Mouse (Mus musculus) kidney, embryonic 16.5 days (tissue): ENCODE measurements around the gene Pex5l. TPM values are rescaled to one million over a fixed set of nuclear protein-coding genes. Genes with fewer than 3 reads are reported as not detected.

Experiments
- ATAC-seq: fragments of 200-750 bp; cut with Nextera tagmentation; 2 replicates; pipeline ENCODE4 v1.8.0; 2017; ENCODE audit warnings: moderate TSS enrichment; ENCODE audit not compliant: low FRiP score, low TSS enrichment
- H3K27ac ChIP-seq: fragments of 300-500 bp; sonication (generic); 2 replicates; pipeline ENCODE4 v1.5.1; 2014; ENCODE audit warnings: low read length
- H3K27me3 ChIP-seq: fragments of 300-500 bp; sonication (generic); 2 replicates; pipeline ENCODE4 v1.6.1; 2014; ENCODE audit warnings: low read length, control low read depth, mixed read lengths; ENCODE audit not compliant: insufficient read depth
- H3K36me3 ChIP-seq: fragments of 300-500 bp; sonication (generic); 2 replicates; pipeline ENCODE4 v1.6.1; 2014; ENCODE audit warnings: low read length, control low read depth, mixed read lengths; ENCODE audit not compliant: insufficient read depth
- H3K4me1 ChIP-seq: fragments of 300-500 bp; sonication (generic); 2 replicates; pipeline ENCODE4 v1.6.1; 2014; ENCODE audit warnings: low read length, control low read depth, mixed read lengths; ENCODE audit not compliant: insufficient read depth
- H3K4me2 ChIP-seq: fragments of 300-500 bp; sonication (generic); replicated peaks from 2 replicates; pipeline ENCODE4 v1.6.1; 2014; ENCODE audit warnings: low read depth, low read length
- H3K4me3 ChIP-seq: fragments of 300-500 bp; sonication (generic); 2 replicates; pipeline ENCODE4 v1.5.1; 2014; ENCODE audit warnings: mild to moderate bottlenecking, low read length
- H3K9ac ChIP-seq: fragments of 300-500 bp; sonication (generic); replicated peaks from 2 replicates; pipeline ENCODE4 v1.6.1; 2014; ENCODE audit warnings: low read length
- H3K9me3 ChIP-seq: fragments of 300-500 bp; sonication (generic); 2 replicates; pipeline ENCODE4 v1.6.1; 2016; ENCODE audit warnings: low read length, control low read depth
- WGBS: fragments of 180-500 bp; shearing (Covaris S2); extraction: QIAGEN DNeasy Blood & Tissue Kit; methylation state at CpG from one replicate; pipeline ENCODE4 v1.1.7; 2014; 5-methylcytosine and 5-hydroxymethylcytosine counted together
- polyA plus RNA-seq: library from polyadenylated mRNA; unstranded; fragments of >200 nt; fragmentation: Nextera tagmentation; extraction: Ambion mirVana; gene quantifications from 2 replicates; pipeline ENCODE4 v1.2.1, GENCODE M21; 2015

Pex5l gene
- polyA plus RNA-seq, 1 experiment from 2014 or later = 0.06 TPM

DNA sequence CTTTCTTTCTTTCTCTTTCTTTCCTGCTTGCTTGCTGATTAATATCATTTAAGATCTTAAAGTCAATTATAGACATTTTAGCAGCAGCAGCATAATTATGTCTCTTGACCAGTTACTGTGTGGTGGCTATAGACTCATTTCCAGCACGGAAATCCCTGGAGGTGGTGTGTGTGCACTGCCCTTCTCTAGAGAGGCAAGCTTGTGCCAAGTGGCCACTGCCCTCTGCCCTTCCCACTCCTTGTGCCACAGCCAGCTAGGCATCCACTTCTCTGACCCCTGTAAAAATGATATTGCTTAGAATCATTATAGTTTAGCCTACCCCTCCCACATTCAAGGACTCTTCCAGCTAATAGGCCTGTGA lies 69.2 kb downstream of the Pex5l start:
- Histone ChIP-seq H3K9me3 (no peaks in the 10 kb centered on the region), H3K4me3 (no peak overlapping the region), H3K36me3 (no peaks in the 10 kb centered on the region), H3K4me2 (no peak overlapping the region), H3K27me3 (no peaks in the 10 kb centered on the region), H3K27ac (no peak overlapping the region), H3K4me1 (no peaks in the 10 kb centered on the region), H3K9ac (no peak overlapping the region)
- no peak for ATAC-seq
- WGBS = 71% methylated on average over 1 of the region's 1 CpGs

DNA sequence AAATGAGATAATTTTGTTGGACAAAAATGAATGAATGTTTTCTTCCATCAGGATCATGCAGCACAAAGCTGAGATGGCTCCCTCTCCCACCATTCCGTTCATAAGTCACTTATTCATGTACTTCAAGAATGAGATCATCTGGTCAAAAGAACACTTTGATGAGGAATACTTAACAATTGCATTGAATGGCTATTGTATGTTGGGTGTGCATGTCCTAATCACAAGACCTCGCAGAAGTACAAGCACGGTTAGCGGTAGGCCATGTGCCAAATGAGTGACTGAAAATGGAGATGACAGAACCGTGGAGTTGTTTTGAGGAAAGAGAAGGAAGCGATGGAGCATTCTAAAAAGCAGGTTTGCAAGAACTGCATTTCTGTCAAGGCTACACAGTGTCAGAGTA lies 72.3 kb downstream of the Pex5l start:
- ATAC-seq = no peak
- H3K27me3 ChIP-seq = no peaks in the 10 kb centered on the region

DNA sequence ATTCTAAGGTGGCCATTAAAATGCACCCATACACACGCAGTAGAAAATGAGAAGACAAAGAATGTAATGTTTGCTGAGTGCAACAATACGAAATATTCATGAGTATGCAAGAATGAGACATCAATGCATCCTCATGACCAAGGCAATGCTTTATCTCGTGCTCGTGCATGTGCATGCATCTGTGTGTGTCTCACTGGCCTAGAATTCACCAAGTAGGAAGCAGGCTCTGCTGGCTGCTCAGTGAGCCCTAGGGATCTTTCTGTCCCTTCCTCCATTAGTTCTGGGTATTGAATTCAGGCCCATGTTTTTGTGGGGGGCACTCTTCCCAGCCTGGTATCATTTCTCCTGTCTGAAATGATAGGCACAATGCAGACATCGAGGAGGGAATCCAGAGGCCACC lies 74.9 kb downstream of the Pex5l start:
- no peak overlapping the region for H3K9ac ChIP-seq
- no peak for ATAC-seq
- H3K36me3 ChIP-seq = no peaks in the 10 kb centered on the region
- H3K4me3 ChIP-seq = no peak overlapping the region
- H3K4me1 ChIP-seq = no peaks in the 10 kb centered on the region
- H3K4me2 ChIP-seq = no peak overlapping the region
- no peaks in the 10 kb centered on the region for H3K9me3 ChIP-seq
- WGBS = 76% methylated on average over 5 of the region's 5 CpGs
- no peaks in the 10 kb centered on the region for H3K27me3 ChIP-seq
- H3K27ac ChIP-seq = no peak overlapping the region

More for the DNA sequence above, 72.3 kb downstream of the Pex5l start:
- Histone ChIP-seq H3K9ac (no peak overlapping the region), H3K27ac (no peak overlapping the region), H3K36me3 (no peaks in the 10 kb centered on the region), H3K9me3 (no peaks in the 10 kb centered on the region), H3K4me2 (no peak overlapping the region), H3K4me1 (no peaks in the 10 kb centered on the region), H3K4me3 (no peak overlapping the region)
- WGBS = 93% methylated on average over 6 of the region's 6 CpGs

DNA sequence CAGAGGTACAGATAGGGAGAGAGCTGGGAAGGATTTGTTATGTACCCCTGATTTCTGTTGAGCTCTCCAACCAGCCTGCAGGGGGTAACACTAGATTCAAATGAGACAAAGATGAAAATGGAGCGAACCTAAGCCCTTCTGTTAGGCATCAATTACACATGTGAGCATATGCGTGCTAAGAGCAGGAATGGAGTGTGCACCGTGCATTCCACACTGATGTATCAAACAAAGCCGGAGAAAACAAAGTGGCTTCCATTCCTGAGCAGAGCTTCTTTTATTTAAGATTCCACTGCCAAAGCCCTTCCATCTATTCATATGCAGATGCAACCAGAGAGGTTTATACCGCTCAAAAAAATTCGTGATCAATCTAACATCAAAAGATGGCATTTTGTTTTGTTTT lies 79.5 kb downstream of the Pex5l start:
- 70% methylated on average over 6 of the region's 6 CpGs for WGBS
- no peaks in the 10 kb centered on the region for H3K9me3 ChIP-seq

DNA sequence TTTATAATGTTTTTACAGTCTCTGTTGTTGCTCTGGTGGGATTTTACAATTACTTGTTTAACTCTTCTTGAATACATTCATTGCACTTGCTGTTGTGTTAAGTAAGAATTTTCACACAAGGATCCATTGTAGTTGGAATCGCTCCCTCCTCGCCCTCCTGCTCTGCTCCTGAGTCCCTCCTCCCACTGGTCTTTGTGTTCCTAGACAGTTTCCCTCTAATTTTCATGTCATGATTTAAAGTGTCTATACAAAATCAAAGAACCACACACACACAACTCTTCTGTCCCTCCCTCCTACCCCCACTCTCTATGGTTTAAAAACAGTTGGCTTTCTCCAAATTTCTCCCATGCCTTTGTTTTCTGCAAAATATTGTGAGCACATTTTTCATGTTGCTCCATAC lies 81.6 kb downstream of the Pex5l start:
- H3K4me2 ChIP-seq = no peak overlapping the region
- no peaks in the 10 kb centered on the region for H3K9me3 ChIP-seq
- 75% methylated on average over 2 of the region's 2 CpGs for WGBS
- H3K27me3 ChIP-seq = no peaks in the 10 kb centered on the region
- H3K4me1 ChIP-seq = no peaks in the 10 kb centered on the region
- ATAC-seq = no peak
- no peak overlapping the region for H3K9ac ChIP-seq
- no peak overlapping the region for H3K4me3 ChIP-seq
- H3K36me3 ChIP-seq = no peaks in the 10 kb centered on the region
- H3K27ac ChIP-seq = no peak overlapping the region

More for the DNA sequence above, 79.5 kb downstream of the Pex5l start:
- Histone ChIP-seq H3K27ac (no peak overlapping the region), H3K4me2 (no peak overlapping the region), H3K27me3 (no peaks in the 10 kb centered on the region), H3K4me1 (no peaks in the 10 kb centered on the region), H3K4me3 (no peak overlapping the region), H3K9ac (no peak overlapping the region), H3K36me3 (no peaks in the 10 kb centered on the region)
- no peak for ATAC-seq

DNA sequence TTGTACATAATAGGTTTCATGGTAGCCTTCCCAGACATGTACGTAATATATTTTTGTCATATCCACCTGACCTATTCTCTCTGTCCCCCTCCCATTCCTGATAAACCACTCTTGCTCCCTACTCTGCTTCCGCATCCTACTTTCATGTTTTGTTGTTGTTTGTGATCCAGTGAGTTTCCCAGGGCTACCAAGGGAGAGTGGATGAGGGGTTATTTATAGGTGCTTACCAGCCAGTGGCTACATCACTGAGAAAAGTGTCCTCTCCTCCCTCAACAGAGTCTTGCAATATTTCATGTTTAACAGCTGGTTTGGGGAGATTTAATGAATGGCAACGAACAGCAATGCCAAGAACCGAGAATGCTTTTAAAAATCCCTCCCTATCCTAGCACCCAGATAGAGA lies 82.0 kb downstream of the Pex5l start:
- Histone ChIP-seq H3K9me3 (no peaks in the 10 kb centered on the region), H3K4me1 (no peaks in the 10 kb centered on the region), H3K27ac (no peak overlapping the region), H3K9ac (no peak overlapping the region), H3K4me2 (no peak overlapping the region), H3K27me3 (no peaks in the 10 kb centered on the region), H3K4me3 (no peak overlapping the region), H3K36me3 (no peaks in the 10 kb centered on the region)
- no peak for ATAC-seq
- 66% methylated on average over 4 of the region's 4 CpGs for WGBS

DNA sequence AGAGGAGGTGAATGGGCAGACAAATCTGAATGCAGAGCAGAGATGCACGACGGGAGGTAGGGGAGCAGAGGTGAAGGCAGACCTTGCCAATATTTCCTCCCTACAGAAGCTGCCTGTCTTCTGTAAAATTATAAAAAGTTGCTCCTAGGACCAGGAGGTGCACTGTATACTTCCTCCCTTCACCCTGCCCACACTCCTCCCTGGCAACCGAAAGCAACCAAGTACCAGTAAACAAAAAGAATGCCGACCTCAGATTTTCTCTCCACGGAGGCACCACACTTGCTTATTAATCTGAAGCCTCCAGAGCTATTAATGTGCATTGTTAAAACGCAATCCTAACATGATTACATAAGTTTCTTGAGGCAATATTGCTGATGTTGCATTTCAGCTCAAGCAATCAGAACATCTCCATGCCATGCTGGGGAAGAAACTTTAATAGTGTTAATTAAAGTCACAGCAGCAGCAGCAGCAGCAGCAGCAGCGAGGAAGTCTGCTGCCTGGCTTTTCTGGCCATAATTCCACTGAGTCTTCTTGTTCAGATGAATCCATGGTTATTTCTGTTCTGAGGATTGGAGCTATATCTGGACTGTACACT lies 82.6 kb downstream of the Pex5l start:
- no peak overlapping the region for H3K27ac ChIP-seq
- WGBS = 52% methylated on average over 7 of the region's 7 CpGs

DNA sequence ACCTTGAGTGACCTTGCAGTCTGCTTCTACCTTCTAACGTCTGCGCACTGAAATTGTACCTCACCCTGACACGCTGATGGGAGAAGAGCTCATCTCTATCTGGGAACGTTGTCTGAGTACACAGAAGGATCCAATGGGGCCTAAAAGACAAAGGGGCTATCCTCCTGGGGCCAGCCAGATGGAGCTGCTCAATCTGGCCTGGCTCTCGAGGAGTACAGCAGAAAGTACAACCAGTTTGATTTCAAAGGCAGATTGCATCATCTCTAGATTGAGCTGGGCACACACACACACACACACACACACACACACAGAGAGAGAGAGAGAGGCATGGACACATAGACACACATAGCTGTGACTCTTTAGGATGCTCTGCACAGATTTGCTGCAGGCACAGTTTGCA lies 94.7 kb downstream of the Pex5l start:
- Histone ChIP-seq H3K4me2 (no peak overlapping the region), H3K9ac (no peak overlapping the region), H3K4me1 (no peaks in the 10 kb centered on the region), H3K36me3 (no peaks in the 10 kb centered on the region), H3K27me3 (no peaks in the 10 kb centered on the region), H3K9me3 (no peaks in the 10 kb centered on the region), H3K4me3 (no peak overlapping the region), H3K27ac (no peak overlapping the region)
- ATAC-seq = no peak
- WGBS = 54% methylated on average over 5 of the region's 5 CpGs

More for the DNA sequence above, 82.6 kb downstream of the Pex5l start:
- Histone ChIP-seq H3K36me3 (no peaks in the 10 kb centered on the region), H3K4me2 (no peak overlapping the region), H3K27me3 (no peaks in the 10 kb centered on the region), H3K4me3 (no peak overlapping the region), H3K9me3 (no peaks in the 10 kb centered on the region), H3K9ac (no peak overlapping the region), H3K4me1 (no peaks in the 10 kb centered on the region)
- ATAC-seq = no peak

DNA sequence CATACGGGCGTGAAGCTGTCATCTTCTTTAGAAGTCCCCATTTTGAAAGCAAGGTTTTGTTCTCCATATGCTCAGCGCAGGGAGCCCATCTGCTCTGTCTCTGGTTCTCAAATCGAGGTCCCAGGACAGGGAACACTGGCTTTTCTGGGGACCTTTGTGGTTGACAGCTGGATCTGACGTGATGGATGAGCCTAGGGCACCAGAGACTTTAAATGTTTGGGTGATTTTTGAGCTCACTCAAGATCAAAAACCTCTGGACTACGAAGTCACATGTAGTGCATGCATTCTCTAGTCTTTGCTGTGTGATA lies 98.3 kb downstream of the Pex5l start:
- no peaks in the 10 kb centered on the region for H3K36me3 ChIP-seq
- H3K9ac ChIP-seq = no peak overlapping the region
- no peaks in the 10 kb centered on the region for H3K4me1 ChIP-seq
- no peak overlapping the region for H3K27ac ChIP-seq
- ATAC-seq = no peak
- no peak overlapping the region for H3K4me2 ChIP-seq
- no peak overlapping the region for H3K4me3 ChIP-seq
- 76% methylated on average over 6 of the region's 6 CpGs for WGBS
- no peaks in the 10 kb centered on the region for H3K27me3 ChIP-seq
- no peaks in the 10 kb centered on the region for H3K9me3 ChIP-seq

DNA sequence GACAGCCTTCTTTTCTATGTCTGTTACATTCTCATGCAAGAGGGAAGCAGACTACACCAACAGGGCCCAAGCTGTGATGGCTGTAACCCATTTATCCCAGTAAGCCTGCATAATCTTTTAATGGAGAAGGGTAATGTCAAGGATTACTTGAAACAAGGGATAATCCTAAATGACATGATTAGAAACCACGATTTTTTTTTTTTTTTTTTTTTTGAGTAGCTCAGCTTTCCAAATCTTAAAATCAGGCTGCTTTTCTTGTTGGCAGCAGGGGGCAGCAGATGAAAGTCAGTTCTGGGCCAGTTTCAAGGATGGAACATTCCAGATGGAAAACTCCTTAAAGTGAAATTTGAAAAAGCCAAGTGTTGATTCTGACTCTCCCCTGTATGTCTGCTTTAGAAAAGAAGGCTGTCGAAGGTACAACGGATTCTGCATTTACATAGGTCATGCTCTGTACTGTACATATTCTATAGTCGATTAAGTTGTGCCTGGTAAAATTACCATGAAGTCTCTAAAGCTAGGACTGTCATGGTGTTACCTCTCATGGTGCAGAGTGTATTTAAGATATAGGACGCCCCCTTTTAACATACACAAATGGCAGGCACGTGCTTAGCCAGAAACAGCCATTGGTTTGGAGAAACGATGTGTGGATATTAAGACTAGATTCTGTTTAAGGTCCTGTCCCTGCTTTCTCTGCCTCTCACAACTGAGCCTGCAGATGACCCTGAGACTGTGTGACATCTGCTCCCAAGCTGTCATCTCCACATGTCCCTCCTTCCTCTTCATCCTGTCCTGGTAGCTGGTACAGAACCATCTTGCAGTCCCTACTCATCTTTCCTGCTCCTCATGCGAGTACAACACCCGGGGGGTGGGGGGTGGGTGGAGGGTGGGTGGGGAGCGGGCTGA lies 98.9 kb downstream of the Pex5l start:
- Histone ChIP-seq H3K4me2 (no peak overlapping the region), H3K36me3 (no peaks in the 10 kb centered on the region), H3K9ac (no peak overlapping the region), H3K27me3 (no peaks in the 10 kb centered on the region), H3K9me3 (no peaks in the 10 kb centered on the region), H3K4me1 (no peaks in the 10 kb centered on the region), H3K4me3 (no peak overlapping the region), H3K27ac (no peak overlapping the region)
- WGBS = 71% methylated on average over 10 of the region's 10 CpGs
- no peak for ATAC-seq
